Mouse (Mus musculus) v-Abl transformed pro-B cells (cell line): ENCODE data around the gene Galnt15.

Source experiments
- in situ Hi-C, 2 experiments: fragments of 400-800 bp; cut with MboI; formaldehyde crosslinking; loops; one replicate each; pipeline ENCODE4 v1.15.1; 2025; ENCODE audit not compliant: unreplicated experiment in 2 of 2

Galnt15 gene

DNA sequence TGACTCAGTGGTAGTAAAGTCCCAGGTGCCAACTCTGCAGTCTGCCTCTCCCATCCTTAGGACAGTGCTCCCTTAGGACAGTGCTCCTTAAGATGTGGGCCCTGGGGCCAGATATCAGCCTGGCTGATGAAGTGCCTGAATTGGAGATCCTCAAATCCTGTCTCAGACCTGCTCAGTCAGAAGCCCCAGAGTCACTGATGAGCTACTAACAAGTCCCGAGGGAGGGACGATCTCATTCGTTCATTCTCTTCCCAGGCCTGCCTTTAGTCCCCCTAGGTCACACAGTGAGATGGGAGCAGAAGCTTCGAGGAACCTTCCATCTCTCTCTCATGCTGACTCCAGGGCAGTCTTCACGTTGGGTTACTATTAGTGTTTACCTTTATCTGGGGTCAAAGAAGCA lies 1.3 kb downstream of the Galnt15 start:
- in situ Hi-C loops, result loop anchor here (5.0 kb wide), 2 partner anchors 233 to 378 kb away; no protein-coding TSS in a partner anchor

DNA sequence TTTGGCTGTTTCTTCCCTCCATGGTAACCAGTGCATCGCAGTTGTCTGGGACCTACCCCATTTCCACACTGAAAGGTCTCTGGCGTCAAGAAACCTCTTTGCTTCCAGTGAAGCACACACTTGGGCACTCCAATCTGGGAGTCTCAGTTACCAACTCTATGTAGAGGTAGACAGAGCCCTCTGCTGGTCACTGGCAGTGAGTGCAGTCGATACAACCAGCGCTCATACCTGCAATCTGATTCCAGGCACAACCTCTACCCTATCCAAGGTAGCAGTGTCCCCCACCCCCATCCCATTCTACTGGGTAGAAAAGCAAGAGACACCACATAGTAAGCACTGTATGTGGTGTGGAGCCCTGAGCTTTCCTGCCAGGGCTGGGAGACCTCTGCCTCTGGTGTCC lies 3.7 kb downstream of the Galnt15 start:
- in situ Hi-C loops, result loop anchor here (5.0 kb wide), 2 partner anchors 235 to 380 kb away; no protein-coding TSS in a partner anchor

DNA sequence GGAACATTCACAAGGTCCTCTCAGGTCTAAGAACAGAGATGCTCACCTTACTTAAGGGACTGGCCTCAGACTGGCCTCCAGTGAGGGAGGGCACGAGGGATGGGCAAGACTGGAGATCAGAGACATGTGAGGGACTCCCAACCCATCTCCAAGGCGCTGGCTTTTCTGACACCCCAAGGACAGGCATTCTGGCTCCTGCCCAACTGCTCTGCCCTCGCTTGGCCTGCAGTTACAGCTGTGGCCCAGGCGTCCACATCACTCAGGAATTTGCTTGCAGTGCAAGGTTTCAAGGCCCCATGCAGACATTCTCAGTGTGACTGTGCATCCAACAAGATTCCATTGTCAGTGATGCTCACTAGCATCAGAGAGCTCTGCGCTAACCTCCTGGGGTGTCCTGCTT lies 7.7 kb downstream of the Galnt15 start:
- in situ Hi-C loops, result no loop called here

DNA sequence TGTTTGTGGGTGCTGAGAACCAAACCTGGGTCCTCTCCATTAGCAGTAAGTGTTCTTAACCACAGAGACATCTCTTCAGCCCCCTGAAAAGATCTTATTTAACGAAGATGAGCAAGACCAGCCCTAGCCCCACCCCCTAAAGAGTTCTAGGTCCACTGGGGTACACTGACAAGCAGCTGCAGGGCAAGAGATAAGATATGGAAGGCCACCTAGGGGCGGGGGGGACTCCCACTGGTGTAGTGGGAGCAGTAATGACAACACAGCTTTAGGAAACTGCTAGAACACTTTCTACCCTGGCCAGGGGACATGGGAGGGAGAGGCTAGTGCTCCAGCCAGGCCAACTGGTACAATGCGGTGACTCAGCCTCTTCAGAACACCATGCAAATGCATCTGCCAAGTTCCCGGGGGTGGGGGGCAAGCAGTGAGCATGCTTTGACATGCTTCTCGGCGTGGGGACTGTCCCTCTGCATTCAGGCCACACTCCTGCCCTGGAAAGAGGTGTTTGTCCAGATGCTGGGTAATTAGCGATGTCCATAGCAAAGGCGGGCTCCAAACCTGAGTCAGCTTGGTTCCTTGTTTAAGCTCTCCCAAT lies 9.0 kb downstream of the Galnt15 start:
- in situ Hi-C loops, result no loop called here

DNA sequence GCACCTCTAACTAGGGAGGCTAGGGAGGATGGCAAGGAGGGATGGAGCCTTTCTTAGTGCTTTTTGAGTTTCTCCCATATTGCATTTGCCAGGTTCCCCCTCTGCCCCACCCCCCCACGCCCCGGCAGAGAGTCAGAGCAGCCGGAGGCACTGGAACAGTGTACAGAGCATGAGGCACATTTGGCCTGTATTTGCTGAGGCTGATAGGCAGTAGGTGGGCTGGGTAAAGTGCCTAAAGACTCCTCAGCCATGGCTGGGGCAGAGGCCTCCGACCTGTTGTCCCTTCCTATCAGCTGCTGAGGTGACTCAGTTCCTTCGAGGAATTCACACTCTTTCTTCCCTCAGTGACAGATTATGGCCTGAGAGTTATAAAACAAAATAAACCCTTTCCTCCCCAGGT lies 13.3 kb downstream of the Galnt15 start:
- in situ Hi-C loops, result no loop called here

DNA sequence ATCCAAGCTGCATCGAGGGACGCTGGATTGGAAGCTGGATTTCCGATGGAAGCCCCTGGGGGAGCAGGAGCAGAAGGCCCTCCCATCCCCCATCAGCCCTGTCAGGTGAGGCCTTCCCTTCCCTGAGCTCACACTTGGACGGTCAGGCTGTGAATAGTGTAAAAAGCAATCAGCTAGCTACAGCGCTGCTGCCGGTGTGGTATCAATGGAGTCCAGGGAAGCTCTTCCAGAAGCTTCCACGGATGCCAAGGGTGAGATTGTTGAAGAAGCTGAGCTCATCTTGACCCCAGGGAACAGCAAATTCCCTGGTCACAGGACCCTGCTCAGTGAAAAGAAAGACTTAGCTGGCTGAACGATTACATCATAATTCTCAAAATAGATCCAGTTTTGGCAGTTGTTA lies 17.6 kb downstream of the Galnt15 start:
- in situ Hi-C loops, result no loop called here

DNA sequence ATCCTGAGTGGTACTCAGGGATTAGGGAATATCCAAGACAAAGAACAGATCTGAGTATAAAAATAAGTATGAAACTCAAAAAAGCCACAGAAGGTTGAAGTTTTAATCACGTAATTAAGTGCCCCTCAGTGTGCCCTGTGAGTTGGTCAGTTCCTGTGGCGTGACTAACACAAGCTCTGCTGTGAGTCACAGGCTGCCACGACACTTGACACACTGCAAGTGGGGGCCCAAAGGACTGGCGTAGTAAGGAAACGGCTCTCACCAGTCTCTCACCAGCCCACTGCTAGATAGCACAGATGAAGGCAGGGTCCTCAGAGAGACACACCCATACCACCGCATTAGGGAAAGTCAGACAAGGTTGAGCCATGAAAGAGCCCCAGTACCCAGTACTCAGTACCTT lies 21.4 kb downstream of the Galnt15 start:
- in situ Hi-C loops, result no loop called here

DNA sequence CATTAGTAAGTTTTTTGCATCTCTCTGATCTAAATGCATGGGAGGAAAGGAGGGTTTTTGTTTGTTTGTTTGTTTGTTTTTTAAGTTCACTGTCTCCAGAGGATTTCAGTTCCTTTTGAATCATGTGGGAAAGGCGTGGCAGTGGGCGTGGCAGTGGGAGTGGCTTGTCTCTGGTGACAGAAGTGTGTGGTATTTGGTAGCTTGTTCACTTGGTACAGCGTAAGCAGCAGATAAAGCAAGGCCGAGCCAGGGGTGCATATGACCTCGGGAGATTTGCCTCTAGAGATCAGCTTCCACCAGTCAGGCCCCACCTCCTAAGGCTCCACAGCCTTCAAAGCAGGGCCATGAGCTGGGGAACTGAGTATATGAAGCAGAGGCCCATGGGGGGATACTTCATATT lies 25.1 kb downstream of the Galnt15 start:
- in situ Hi-C loops, result no loop called here

DNA sequence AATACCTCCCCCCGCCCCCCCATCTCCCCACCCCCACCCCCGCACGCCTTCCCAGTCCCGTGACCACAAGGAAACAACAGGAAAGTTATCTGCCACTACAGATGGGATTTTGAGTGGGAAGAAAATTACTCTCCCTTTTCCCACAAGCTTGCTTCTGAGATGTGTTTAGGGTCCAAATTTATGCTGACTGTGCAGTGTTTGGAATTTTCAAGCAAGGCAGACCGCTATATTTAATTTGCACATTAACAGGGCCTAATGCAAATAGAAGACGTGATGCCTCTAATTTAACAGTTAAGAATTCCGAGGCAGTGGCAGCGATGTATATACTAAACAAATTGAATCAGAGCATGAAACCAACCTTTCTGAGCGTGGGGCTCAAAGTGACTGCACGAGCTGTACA lies 26.0 kb downstream of the Galnt15 start:
- in situ Hi-C loops, result no loop called here

DNA sequence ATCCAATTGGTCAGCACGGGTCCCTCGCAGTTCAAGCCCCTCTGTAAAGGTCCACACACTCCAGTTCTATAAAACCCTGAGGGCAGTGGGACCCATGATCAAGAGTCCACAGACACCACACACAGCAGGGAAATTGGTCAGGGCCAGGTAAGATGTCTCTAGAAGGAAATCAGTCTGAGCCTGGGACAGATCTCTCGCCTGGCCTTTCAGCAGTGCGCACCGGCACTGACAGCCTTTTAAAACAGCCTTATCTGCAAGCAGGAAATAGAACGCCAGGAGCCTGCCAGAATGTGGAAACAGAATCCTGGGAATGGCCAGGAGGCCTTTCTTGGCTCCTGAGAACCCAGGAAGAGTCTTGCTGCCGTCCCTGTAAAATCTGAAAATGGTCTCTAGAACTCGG lies 27.0 kb downstream of the Galnt15 start:
- in situ Hi-C loops, result no loop called here

DNA sequence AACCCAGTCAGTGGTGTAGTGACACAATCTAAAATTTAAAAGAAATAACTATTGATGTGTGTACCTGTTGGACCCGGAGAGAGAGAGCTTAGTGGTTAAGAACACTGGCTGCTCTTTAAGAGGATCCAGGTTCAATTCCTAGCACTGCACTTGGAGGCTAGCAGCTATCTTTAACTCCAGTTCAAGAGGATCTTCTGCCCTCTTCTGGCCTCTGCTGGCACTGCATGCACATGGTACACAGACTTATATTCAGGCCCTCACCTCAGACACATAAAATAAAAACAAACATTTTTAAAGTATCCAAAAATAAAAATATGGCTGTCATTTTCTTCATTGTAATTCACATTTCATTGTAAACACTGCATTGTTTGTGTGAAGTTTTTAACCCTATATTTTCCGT lies 27.9 kb downstream of the Galnt15 start:
- in situ Hi-C loops, result no loop called here

DNA sequence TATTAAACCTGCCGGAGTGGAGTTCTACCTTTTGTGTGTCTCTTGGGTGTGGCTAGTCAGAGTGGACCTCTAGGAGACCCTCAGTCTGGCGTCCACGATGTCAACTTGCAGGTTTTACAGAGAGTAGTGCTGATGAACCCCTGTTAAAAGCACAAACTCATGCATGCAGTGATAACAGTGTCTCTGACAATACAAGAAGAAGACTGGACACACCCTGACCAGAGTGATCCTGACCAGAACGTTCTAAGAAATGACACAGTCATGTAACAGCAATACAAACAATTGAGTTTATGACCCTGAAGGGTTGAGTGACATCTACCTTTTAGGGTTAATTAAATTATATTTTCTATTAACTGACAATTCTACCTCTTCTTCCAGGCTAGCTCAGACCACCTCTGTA lies 28.9 kb downstream of the Galnt15 start:
- in situ Hi-C loops, result no loop called here

DNA sequence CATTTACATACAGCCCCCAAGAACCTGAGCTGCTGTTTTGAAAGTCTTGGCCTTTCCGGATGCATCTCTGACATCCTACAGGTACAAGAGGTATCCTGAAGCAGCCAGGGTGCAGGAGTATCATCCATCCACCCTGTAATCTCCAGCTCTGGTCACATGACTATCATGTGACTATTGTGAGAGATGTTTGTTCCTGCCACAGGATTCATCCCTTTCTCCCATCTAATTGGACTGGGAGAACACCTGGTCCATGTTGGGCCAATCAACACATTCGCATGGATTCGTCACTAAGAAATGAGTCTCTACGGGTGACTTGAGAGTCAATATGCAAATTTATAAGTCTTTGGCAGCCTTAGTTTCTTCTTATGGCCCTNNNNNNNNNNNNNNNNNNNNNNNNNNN lies 32.6 kb downstream of the Galnt15 start:
- in situ Hi-C loops, result no loop called here

DNA sequence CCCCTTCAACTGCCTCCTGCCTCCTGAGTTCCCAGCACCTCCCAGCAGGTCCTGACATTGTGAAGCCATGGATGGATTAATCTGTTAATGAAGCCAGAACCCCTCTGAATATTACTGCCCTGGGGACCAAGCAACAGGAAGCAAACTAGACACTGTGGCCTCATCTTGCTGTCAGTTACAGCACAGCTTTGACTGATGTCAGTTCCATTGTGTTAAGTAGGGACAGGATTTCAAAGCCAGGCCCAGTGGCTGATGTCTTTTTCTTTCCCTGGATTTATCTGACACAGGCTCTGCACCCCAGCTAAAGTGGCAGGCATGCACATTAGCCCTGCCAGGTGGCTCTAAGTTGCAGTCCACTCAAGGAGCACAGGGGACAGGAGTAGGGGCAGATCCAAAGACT lies 44.0 kb downstream of the Galnt15 start:
- in situ Hi-C loops, result loop anchor here in 1 of 2 experiments (5.0 kb wide), 1 partner anchor 276 kb away; no protein-coding TSS in a partner anchor

DNA sequence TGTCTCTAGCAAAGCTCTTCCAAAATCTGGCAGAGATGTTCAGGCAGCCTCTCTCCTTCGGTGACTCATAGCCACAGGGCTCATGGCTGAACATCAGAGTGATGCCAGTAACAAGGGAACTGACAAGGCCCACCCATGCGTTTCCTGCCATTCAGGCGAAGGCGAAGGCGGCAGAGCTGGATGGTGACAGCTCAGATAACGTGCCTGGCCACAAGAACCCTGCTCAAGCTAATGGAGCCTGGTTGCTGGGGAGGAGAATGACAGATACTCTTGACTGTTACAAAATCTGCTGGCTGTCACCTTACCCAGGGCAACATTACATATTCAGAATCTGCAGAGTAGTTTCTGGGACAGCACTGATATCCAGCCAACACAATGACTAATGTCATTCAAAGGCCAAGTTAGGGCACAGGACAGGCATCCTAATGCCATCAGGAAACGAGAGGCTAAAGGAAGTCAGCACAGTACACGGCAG lies 44.5 kb downstream of the Galnt15 start:
- in situ Hi-C loops, result loop anchor here in 1 of 2 experiments (5.0 kb wide), 1 partner anchor 276 kb away; no protein-coding TSS in a partner anchor

DNA sequence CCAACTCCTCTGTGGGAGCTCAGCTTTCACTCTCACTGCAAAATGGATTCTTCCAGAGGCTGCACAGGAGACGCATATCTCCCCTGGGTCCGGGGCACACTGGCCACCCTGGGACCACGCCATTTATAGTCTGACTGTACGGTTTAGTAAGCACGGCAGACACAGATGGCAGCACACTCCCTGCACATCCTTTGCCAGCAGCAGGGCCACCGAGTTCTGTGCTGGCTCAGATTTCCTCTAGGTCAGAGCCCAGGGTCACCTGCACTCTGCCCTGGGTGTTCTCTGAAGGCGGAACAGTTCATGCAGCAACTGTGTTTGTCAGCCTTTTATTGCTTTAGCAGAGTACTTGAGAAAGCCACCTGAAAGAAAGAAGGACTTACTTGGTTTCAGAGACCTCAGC lies 45.1 kb downstream of the Galnt15 start:
- in situ Hi-C loops, result loop anchor here in 1 of 2 experiments (5.0 kb wide), 1 partner anchor 277 kb away; no protein-coding TSS in a partner anchor

DNA sequence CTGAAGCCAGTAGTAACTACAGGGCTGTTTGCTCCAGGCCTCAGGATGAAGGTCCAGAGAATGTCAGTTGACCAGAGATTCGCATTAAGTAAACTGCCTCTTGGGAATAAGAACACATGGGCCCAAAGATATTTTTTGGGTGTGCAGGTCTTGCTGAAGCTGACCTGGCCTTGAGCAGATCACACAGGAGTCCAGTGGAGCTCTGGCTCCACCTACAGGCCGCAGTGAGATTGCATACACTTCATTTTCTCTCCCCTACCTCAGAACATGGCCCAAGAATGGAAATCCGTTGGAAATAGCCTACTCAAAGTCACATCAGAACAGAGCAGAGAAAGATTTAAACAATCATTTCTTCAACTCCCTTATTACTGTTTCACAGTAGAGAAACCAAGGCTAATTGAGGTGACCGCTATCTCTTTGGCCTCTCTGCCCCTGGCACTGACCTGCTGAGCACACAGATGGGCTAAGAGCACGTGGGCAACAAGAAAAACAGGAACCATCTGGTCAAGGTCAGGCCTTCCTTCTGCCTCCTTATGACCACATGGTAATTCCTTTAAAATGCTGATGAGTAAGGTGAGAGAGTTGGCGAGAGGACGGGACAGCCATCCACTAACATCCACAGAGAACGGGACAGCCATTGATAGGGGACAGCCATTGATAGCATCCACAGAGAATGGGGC lies 48.2 kb downstream of the Galnt15 start:
- in situ Hi-C loops, result loop anchor here (5.0 to 25.0 kb wide), 5 partner anchors 120 to 865 kb away; partner anchors contain the start of genes Capn7 (in 1 of the 2), Nisch (in 1 of the 2), Sema3g (in 1 of the 2) and Tnnc1 (in 1 of the 2)

DNA sequence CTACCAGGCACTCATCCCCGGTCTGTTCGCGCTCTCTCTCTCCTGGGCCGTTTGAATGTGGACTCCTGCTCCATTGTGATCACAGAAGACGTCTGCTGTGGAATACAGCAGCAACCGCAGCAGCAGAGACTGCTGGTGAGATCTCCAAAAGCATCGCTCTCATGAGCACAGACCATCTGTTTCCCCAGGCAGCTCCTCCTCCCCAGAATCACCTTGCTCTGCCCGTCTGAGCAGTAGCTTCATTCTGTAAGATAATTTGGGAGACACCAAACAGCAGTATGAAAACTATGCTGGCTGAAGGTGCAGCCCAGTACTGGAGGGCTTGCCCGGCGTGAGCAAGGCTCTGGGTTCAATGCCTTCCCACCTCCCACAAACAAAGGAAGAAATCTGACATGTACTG lies 52.2 kb downstream of the Galnt15 start:
- in situ Hi-C loops, result loop anchor here in 1 of 2 experiments (10.0 to 25.0 kb wide), 4 partner anchors 114 to 869 kb away; partner anchors contain the start of genes Capn7, Nisch, Sema3g and Tnnc1

DNA sequence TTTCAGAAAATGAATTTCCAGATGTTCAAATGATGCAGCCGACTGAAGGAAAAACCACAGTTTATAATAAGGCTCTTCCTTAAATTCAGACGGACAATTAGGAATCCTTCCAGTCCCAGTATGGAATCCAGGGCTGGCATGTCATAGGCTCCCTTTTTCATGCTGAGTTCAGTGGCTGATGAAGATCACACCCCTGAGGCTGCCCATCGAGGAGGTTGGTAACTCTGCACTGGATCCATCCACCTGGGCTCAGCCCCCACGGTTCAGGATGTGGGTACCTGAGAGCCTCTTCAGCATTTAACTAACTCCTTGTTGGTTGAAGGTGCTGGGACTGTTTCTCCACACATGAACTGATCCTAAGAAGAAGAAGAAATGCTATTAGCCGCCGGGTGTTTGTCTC lies 54.1 kb downstream of the Galnt15 start:
- in situ Hi-C loops, result loop anchor here in 1 of 2 experiments (10.0 to 25.0 kb wide), 4 partner anchors 112 to 871 kb away; partner anchors contain the start of genes Capn7, Nisch, Sema3g and Tnnc1

DNA sequence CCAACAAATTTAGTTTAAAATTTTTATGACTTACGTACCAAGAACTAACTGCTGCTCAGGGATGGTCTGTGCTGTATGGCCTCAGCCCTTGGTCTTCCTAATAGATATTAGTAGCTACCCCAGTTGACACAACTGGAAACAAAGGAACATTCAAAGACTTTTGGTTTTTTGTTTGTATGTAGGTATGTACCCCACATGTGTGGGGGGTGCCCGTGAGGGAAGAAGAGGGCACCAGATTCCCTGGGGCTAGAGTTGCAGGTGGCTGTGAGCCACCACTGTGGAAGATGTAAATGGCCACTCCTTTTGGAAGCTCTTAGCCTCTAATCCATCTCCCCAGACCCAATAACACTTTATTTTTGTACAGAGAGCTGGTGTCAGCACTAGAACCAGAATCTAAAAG lies 54.7 kb downstream of the Galnt15 start:
- in situ Hi-C loops, result loop anchor here in 1 of 2 experiments (10.0 to 25.0 kb wide), 4 partner anchors 111 to 871 kb away; partner anchors contain the start of genes Capn7, Nisch, Sema3g and Tnnc1

DNA sequence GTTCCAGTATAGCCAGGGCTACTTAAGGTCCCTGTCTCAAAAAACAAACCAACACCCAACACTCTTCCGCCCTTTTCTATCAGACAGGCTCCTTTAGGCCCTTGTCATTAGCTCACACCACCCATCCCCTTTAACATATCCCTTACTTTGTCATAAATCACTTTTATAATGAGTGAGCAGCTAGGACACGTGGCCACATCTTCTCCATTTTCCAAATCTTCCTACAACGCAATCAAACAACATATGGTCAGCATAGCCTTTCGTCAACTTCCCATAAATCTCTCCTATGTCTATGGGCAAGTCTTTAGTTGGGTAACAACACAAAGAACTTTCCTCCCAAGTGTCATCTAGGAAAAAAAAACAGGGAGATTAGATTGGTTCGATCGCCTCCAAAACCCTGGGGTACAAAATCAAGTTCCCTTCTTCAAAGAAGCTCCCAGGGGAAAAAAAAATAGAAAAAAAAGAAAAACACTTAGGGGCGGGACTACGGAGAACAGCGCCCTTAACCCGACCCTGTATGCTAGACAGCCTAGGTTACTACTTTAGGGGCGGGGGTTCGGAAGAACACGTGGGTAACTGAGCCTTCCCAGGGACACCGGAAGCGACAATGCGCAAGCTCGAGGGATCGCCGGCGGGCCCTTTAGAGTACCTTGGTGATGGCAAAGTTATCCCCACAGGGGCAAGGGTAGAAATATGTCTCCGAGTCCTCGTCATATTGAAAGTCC lies 56.1 kb downstream of the Galnt15 start, which contains the start of gene Oxnad1:
Oxnad1 (plus strand) TSS at position 614 of the 725 bp plus-strand sequence.
- in situ Hi-C loops, result loop anchor here (5.0 to 25.0 kb wide), 6 partner anchors 67 to 873 kb away; partner anchors contain the start of genes Capn7 (in 1 of the 2), Ncoa4 (in 1 of the 2), Nisch (in 1 of the 2) and Sema3g (in 1 of the 2)
